30 mouse cellular contexts compared by ENCODE assay signal in genomic region chr16:45946335-45946734, GRCm38 (mm10). TPM values are rescaled to one million over a fixed set of nuclear protein-coding genes. Genes with fewer than 3 reads are reported as not detected.
A peak's percentile ranks its signal among the peaks of the same experiment; 100 is the strongest.
DNase-seq lines count a peak whose midpoint lies in the region; ATAC-seq and TF ChIP-seq lines count a peak whose summit lies in the region.
"Had no signal": no experiment of that assay in that cellular context is flagged by ENCODE, and none has a peak within 500 bp of the region (broad histone marks: within the 10 kb centered on the region; RNA-seq: fewer than 3 reads in every experiment).

No protein-coding gene starts in this region.

- WGBS in kidney, postnatal 0 days: 85% methylated on average over 2 of the region's 2 CpGs
- WGBS in liver, embryonic 16.5 days (ENCODE audit: insufficient replicate concordance): 64% methylated on average over 2 of the region's 2 CpGs
- WGBS in cerebellum, adult 2 months: 96% methylated on average over 2 of the region's 2 CpGs

- H3K4me3 ChIP-seq in kidney, postnatal 0 days (replicated peaks; ENCODE audit: low read depth, low read length): no peak overlapping the region
- H3K4me3 ChIP-seq in liver, embryonic 16.5 days (ENCODE audit: low read depth, low read length): no peak overlapping the region
- no peak overlapping the region for H3K4me3 ChIP-seq in cerebellum, adult 2 months (replicated peaks; ENCODE audit: insufficient read depth, low read depth, low read length)
- H3K4me3 ChIP-seq: embryonic facial prominence, embryonic 12.5 days; forebrain, embryonic 10.5 days; forebrain, embryonic 15.5 days; gastrocnemius, adult 2 months; hindbrain, embryonic 13.5 days; liver, embryonic 13.5 days; neural tube, embryonic 12.5 days had no signal

- H3K4me1 ChIP-seq in kidney, postnatal 0 days (replicated peaks; ENCODE audit: insufficient read depth, low read length): peaks cover 19% of the 10 kb centered on the region; the same call in 1 of the 2 replicates
- H3K4me1 ChIP-seq in liver, embryonic 16.5 days (ENCODE audit: control insufficient read depth, low read depth, low read length): no peaks in the 10 kb centered on the region
- H3K4me1 ChIP-seq in cerebellum, adult 2 months (ENCODE audit: control insufficient read depth, insufficient read depth, low read length): no peaks in the 10 kb centered on the region
- H3K4me1 ChIP-seq: embryonic facial prominence, embryonic 12.5 days; forebrain, embryonic 15.5 days; hindbrain, embryonic 13.5 days; liver, embryonic 13.5 days had no signal

- H3K27ac ChIP-seq in kidney, postnatal 0 days: peak overlapping the region; percentile 79
- H3K27ac ChIP-seq in liver, embryonic 16.5 days (ENCODE audit: low read length): no peak overlapping the region
- no peak overlapping the region for H3K27ac ChIP-seq in cerebellum, adult 2 months (ENCODE audit: insufficient read depth, low read length)
- H3K27ac ChIP-seq: embryonic facial prominence, embryonic 12.5 days; forebrain, embryonic 10.5 days; forebrain, embryonic 15.5 days; gastrocnemius, adult 2 months; hindbrain, embryonic 13.5 days; liver, embryonic 13.5 days; neural tube, embryonic 12.5 days had no signal

- H3K9ac ChIP-seq in kidney, postnatal 0 days (ENCODE audit: low read depth, low read length): no peak overlapping the region
- no peak overlapping the region for H3K9ac ChIP-seq in liver, embryonic 16.5 days (ENCODE audit: low read depth, low read length)
- H3K9ac ChIP-seq: embryonic facial prominence, embryonic 12.5 days; forebrain, embryonic 15.5 days; hindbrain, embryonic 13.5 days; liver, embryonic 13.5 days; neural tube, embryonic 12.5 days had no signal

- H3K4me2 ChIP-seq in kidney, postnatal 0 days (ENCODE audit: low read length): peak overlapping the region; percentile 25; the same call in 1 of the 2 replicates
- H3K4me2 ChIP-seq in liver, embryonic 16.5 days (ENCODE audit: low read depth, low read length): 0 out of 2 replicates have a peak overlapping the region, but pooled peaks have one; percentile 1
- H3K4me2 ChIP-seq: embryonic facial prominence, embryonic 12.5 days; forebrain, embryonic 15.5 days; heart, embryonic 11.5 days; hindbrain, embryonic 13.5 days; midbrain, embryonic 11.5 days; neural tube, embryonic 12.5 days had no signal

- no peak for TF ChIP-seq CTCF in kidney, postnatal 0 days (IDR thresholded peaks at IDR 0.05; ENCODE audit: low read depth)
- TF ChIP-seq CTCF in cerebellum, adult 2 months (IDR thresholded peaks at IDR 0.05; ENCODE audit: borderline replicate concordance, insufficient read depth, low read depth, low read length): no peak

- no peak for TF ChIP-seq POLR2A in cerebellum, adult 2 months (IDR thresholded peaks at IDR 0.05; ENCODE audit: borderline replicate concordance, insufficient read depth, low read length)

- DNase-seq in kidney, adult 18-20 months: peak; percentile 23
- no peak for DNase-seq in kidney, postnatal 14 days
- DNase-seq in kidney, postnatal 0 days (ENCODE audit: low spot score): no peak
- no peak for DNase-seq in kidney, adult 8-10 months
- DNase-seq in 3134 (ENCODE audit: extremely low read depth, insufficient read length, low spot score): peak; percentile 46
- DNase-seq in cerebellum, adult 2 months: no peak
- DNase-seq: adrenal gland, adult 2 months; cerebellum, adult 9-10 months; cerebellum, postnatal 36 days; embryo, embryonic 11 days; gastrocnemius, adult 2 months; gastrocnemius, postnatal 36 days; heart, adult 18-20 months; heart, postnatal 4 days; liver, embryonic 13.5 days; lung, postnatal 36 days; right cerebral cortex, adult 18-20 months; spleen, adult 18-20 months; thymus, adult 2 months had no signal

- no peak for ATAC-seq in kidney, postnatal 0 days (replicated peaks; ENCODE audit: low FRiP score, low read depth)
- ATAC-seq in liver, embryonic 16.5 days (ENCODE audit: low read depth): no peak
- ATAC-seq in CD4-positive, CD25-positive, alpha-beta regulatory T cell, adult 4 months: no peak
- ATAC-seq: activated CD4-positive, CD25-positive, alpha-beta regulatory T cell, adult 4 months; forebrain, embryonic 15.5 days; midbrain, embryonic 16.5 days had no signal

- H3K9me3 ChIP-seq in kidney, postnatal 0 days (replicated peaks; ENCODE audit: low read length): no peaks in the 10 kb centered on the region
- no peaks in the 10 kb centered on the region for H3K9me3 ChIP-seq in liver, embryonic 16.5 days (replicated peaks; ENCODE audit: control insufficient read depth, low read length)
- H3K9me3 ChIP-seq: embryonic facial prominence, embryonic 12.5 days; forebrain, embryonic 10.5 days; forebrain, embryonic 15.5 days; hindbrain, embryonic 13.5 days; liver, embryonic 13.5 days; neural tube, embryonic 12.5 days had no signal

- H3K27me3 ChIP-seq in kidney, postnatal 0 days (ENCODE audit: insufficient read depth, low read length): no peaks in the 10 kb centered on the region
- no peaks in the 10 kb centered on the region for H3K27me3 ChIP-seq in liver, embryonic 16.5 days (ENCODE audit: control insufficient read depth, insufficient read depth, low read depth, low read length)
- no peaks in the 10 kb centered on the region for H3K27me3 ChIP-seq in cerebellum, adult 2 months (ENCODE audit: control insufficient read depth, insufficient read depth, low read length)
- H3K27me3 ChIP-seq: embryonic facial prominence, embryonic 12.5 days; forebrain, embryonic 15.5 days; hindbrain, embryonic 13.5 days; liver, embryonic 13.5 days; neural tube, embryonic 12.5 days had no signal

- no peaks in the 10 kb centered on the region for H3K36me3 ChIP-seq in kidney, postnatal 0 days (ENCODE audit: insufficient read depth, low read length)
- H3K36me3 ChIP-seq in liver, embryonic 16.5 days (ENCODE audit: control insufficient read depth, insufficient read depth): no peaks in the 10 kb centered on the region
- H3K36me3 ChIP-seq: embryonic facial prominence, embryonic 12.5 days; forebrain, embryonic 10.5 days; forebrain, embryonic 15.5 days; hindbrain, embryonic 13.5 days; liver, embryonic 13.5 days; neural tube, embryonic 12.5 days had no signal

RNA-seq across cellular contexts. Expression of gene Phldb2, which starts 7.1 kb away (rescaled TPM):
- polyA plus RNA-seq in kidney, postnatal 0 days (2015; fragmentation: Nextera tagmentation; extraction: Ambion mirVana): 74.2 and 84.0 TPM in 2 replicates
- polyA plus RNA-seq in liver, embryonic 16.5 days (2015; fragmentation: Nextera tagmentation; extraction: Ambion mirVana): 15.3 and 16.6 TPM in 2 replicates
- 4.7 and 5.9 TPM in 2 replicates for polyA plus RNA-seq in cerebellum, adult 2 months (2012; rRNA removed)
- polyA plus RNA-seq in CD4-positive, CD25-positive, alpha-beta regulatory T cell, adult 4 months (2017; shearing (Covaris generic)): under 1 TPM in 1 of 2 experiments, not detected in 1; 0.17 TPM
- polyA plus RNA-seq: activated CD4-positive, CD25-positive, alpha-beta regulatory T cell, adult 4 months had no signal

Comparison
In these comparisons a context has a peak if more than half of its experiments do, and no peak if none do; other contexts are left out.
1. DNase-seq: peak in kidney, adult 18-20 months (single experiment) and 3134 (single experiment); none in kidney, postnatal 14 days (single experiment), kidney, postnatal 0 days (single experiment), kidney, adult 8-10 months (0 of 2) and cerebellum, adult 2 months (0 of 2).